Mouse (Mus musculus) left cerebral cortex, adult 2 months (tissue): ENCODE measurements around the gene Scrn3. TPM values are rescaled to one million over a fixed set of nuclear protein-coding genes. Genes with fewer than 3 reads are reported as not detected.

Experiments
- DNase-seq, 2 experiments: peaks; one replicate each; pipeline ENCODE4 v3.0.0; 2021 to 2022; ENCODE audit warnings: low spot score in 2 of 2, mixed read lengths in 1 of 2; ENCODE audit errors: extremely low spot score in 1 of 2
- H3K27ac ChIP-seq: fragments of 200-600 bp; 2 replicates; pipeline ENCODE4 v1.8.1; 2022
- H3K4me3 ChIP-seq: fragments of 200-600 bp; 2 replicates; pipeline ENCODE4 v1.8.1; 2022
- CTCF ChIP-seq: fragments of 200-600 bp; IDR thresholded peaks from 2 replicates; pipeline ENCODE4 v1.8.1; 2022; ENCODE audit warnings: antibody characterized with exemption, mild to moderate bottlenecking, moderate library complexity
- intact Hi-C: fragments of 180-260 bp; cut with DNase I; formaldehyde crosslinking; loops from one replicate; pipeline ENCODE4 v1.15.1; 2025
- total RNA-seq, 2 experiments: library from RNA; stranded (reverse); gene quantifications; 2 replicates each; pipeline ENCODE4 v1.2.3; 2021

The Scrn3 gene
- total RNA-seq, 2 experiments from 2014 or later, result 17.8 to 19.5 TPM

DNA sequence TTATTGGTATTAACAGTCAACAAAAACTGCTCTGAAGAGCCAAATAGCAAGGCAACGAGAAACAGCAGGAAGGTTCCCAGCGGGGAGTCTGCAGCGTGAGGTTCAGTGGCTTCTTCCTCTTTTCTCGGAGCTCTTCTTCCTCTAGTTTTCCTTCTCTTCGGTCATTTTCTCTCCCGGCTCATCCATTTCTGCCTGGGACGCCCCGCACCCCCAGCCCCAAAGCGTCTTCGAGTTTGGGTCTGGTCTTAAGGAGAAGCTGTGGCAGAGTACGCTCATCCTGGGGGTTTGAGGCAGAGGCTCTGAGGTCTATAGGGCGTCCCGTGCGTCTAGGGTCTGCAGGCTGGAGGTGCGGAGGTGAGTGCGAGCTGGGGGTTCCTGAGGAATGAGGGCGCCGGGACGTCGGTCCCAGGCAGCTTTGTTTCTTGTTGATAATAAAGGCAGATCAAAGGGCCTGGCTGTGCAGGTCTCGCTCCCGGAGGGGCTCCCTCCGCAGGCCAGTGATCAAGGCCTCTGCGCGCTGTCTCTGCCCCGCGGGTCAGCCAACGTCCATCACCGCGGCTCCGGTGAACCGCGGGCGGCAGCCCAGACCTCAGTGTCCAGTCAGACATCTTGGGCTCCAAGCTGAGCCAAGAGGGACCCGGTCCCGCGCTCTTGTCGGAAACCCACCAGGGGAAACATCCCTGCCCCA lies 35.2 kb upstream of the Scrn3 start:
- intact Hi-C loops, result loop anchor here (2.0 to 10.0 kb wide), 9 partner anchors 296 to 1858 kb away; partner anchors contain the start of genes Cdca7, Evx2, Hoxd10 and Hoxd9

GRCm38 (mm10) chr2:73277709-73278075 lies 34.7 kb upstream of the Scrn3 start:
- no peak overlapping the region for H3K4me3 ChIP-seq
- peak overlapping the region; percentile 28; the same call in 1 of the 2 replicates for H3K27ac ChIP-seq
- TF ChIP-seq CTCF, result no peak
- intact Hi-C loops, result loop anchor here (1.0 to 10.0 kb wide), 12 partner anchors 110 to 1857 kb away; partner anchors contain the start of genes Cdca7, Evx2, Hoxd10 and Hoxd9
- DNase-seq, result peak in 1 of 2 experiments; percentile 23

More for the DNA sequence above, 35.2 kb upstream of the Scrn3 start:
- Histone ChIP-seq H3K27ac (peak overlapping the region; percentile 28; the same call in 1 of the 2 replicates), H3K4me3 (no peak overlapping the region)
- TF ChIP-seq CTCF, result no peak
- DNase-seq, result no peak

DNA sequence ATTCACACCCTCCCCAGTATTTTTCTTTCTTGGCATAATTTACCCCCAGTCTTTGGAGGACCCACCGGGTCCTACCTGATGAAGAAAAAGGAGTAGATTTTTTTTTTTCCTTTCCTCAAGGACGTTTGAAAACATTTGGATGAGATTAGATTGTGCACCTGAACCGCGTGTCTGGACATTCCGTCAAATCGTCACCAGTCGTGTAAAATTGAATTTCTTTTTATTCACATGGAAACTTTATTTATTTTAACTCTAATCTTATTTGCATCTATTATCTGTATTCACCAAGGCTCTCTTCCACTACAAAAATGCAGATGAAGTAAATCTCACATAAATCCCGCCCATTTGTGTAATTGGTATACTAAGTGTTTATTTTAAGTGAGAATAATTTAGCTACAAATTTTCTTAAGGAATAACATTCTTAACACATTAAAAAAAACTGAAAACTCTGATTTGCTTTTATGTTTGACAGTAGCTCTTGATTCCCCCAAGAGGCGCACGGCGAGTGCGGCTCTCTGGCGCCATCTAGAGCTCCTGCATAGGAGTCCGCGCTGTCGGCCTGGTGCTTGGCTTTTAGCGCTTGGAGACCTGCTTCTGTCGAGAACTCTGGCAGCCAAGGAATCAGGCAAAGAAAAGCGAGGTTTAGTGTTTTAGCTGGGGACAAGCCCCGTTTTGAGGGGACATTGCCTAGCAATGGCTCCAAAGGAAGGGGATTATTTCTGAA lies 34.1 kb upstream of the Scrn3 start:
- peak; percentile 99 for TF ChIP-seq CTCF
- peak; percentile 86 to 91 for DNase-seq
- Histone ChIP-seq H3K27ac (no peak overlapping the region), H3K4me3 (no peak overlapping the region)
- intact Hi-C loops, result loop anchor here (1.0 to 10.0 kb wide), 11 partner anchors 111 to 1857 kb away; partner anchors contain the start of genes Cdca7, Evx2, Hoxd10 and Hoxd9

- intact Hi-C loops, result loop anchor here (1.0 to 10.0 kb wide), 11 partner anchors 112 to 1856 kb away; partner anchors contain the start of genes Cdca7, Evx2, Hoxd10 and Hoxd9
- no peak for DNase-seq
- Histone ChIP-seq H3K4me3 (no peak overlapping the region), H3K27ac (no peak overlapping the region; the same call in 1 of the 2 replicates)
- TF ChIP-seq CTCF, result no peak
These were observed 33.5 kb upstream of the Scrn3 start for GRCm38 (mm10) chr2:73278869-73279268.

DNA sequence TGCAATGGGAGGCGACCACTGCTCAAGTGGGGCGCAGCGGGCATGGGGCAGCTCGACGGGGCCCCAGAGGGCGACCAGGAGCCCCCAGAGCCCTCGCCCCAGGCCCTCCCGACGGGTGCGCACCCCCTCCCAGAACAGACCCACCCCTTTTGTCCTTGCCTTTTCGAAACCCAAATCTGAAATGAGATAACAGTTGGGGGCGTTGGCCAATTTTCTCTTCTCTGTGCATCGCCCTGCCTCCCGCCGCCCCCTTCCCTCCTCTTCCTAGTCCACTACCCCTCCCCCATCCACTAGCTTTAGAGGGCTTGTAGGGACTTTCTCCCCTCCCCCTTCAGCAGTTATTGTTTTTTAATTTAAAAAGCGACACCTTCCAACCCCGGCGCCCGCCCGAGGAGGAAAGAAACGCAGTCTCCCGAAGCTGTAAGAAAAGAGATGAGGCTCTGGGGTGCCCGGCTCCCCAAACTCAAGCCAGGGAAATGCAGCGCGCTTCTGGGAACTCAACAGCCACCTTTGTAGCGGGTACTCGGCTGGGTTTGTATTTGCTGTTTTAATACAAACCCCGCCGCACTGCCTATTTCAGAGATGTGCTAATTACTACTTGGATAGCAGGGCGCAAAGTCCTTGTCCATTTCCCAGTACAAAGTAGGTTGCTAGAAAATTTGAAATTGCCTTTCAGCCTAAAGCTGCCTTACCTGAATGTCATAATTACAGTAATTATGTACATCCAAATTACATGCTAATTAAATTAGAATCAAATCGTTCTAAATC lies 32.9 kb upstream of the Scrn3 start:
- DNase-seq, result no peak
- intact Hi-C loops, result loop anchor here (2.0 to 10.0 kb wide), 10 partner anchors 552 to 1855 kb away; partner anchors contain the start of genes Cdca7, Evx2, Hoxd10 and Hoxd9
- Histone ChIP-seq H3K4me3 (no peak overlapping the region), H3K27ac (no peak overlapping the region; the same call in 1 of the 2 replicates)
- TF ChIP-seq CTCF, result no peak

GRCm38 (mm10) chr2:73280356-73281047 lies 31.9 kb upstream of the Scrn3 start:
- Histone ChIP-seq H3K4me3 (no peak overlapping the region), H3K27ac (no peak overlapping the region)
- intact Hi-C loops, result no loop called here
- no peak for TF ChIP-seq CTCF
- DNase-seq, result no peak

DNA sequence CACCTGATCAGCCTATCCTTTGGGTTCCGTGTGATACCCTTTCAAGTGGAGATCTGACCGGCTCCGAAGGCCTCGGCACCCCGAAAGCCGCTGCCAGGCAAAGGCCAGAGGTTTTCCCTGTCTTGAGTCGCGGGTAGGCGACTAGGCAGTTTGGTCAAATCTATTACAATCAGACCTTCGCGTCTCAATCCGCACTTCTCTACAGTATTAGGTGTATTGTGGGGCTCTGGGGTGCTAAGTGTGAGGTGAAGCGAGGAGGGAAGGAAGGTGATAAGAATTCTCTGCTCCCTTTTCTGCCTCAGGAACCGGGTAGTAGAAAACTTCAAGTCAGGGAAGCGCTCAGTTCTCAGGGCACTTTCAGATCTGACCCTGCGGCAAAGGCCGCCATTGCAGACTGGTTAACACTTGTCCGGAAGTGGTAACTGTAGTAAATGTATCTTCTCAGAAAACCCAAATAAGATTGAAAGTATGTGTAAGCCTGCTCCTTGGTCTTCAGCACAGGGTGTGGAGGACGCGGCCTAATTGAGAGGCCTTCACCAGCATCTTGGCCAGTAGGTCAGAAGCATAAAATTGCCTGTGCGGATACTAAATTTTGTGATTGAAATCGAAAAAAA lies 31.2 kb upstream of the Scrn3 start:
- DNase-seq, result no peak

DNA sequence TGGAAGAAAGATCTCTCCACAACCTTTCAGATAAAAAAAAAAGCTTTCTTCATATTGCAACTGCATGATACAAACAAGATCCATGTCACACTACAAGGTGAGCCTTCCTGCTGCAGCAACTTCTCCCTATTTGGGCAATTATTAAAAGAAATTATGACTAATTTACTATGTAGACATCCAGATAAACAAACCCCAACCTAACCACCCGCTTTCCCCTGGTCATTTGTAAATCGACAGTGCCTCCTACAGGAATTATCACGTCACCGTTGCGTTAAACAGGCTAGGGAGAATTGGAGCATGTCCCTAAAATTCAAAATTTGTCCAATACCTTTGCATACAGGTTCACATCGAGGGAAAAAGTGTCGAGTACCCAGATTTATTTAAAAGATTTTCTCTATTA lies 30.7 kb upstream of the Scrn3 start:
- Histone ChIP-seq H3K27ac (no peak overlapping the region), H3K4me3 (no peak overlapping the region)
- peak; percentile 25 for TF ChIP-seq CTCF
- DNase-seq, result no peak
- intact Hi-C loops, result no loop called here

More for the DNA sequence above, 31.2 kb upstream of the Scrn3 start:
- Histone ChIP-seq H3K4me3 (no peak overlapping the region), H3K27ac (no peak overlapping the region)
- no peak for TF ChIP-seq CTCF
- intact Hi-C loops, result no loop called here

DNA sequence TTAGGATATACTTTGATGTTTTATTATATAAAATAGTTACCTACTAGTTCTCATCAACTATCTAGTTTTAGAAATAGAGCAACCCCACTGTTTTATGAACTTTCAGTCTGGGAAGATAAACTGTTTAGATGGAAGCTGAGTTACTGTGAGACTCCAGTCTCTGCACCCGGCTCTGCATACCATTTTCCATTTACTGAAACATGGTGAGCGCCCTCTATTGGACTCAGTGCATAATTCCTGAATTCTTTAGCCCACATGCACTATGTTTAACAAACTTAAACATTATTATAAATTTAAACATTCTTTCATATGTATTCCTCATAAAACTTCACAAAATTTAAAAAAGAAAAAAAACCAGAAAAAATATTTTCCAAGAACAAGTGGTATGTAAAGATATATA lies 26.8 kb upstream of the Scrn3 start:
- peak; percentile 73 for TF ChIP-seq CTCF
- intact Hi-C loops, result loop anchor here (5.0 kb wide), 1 partner anchor 117 kb away; no protein-coding TSS in a partner anchor
- H3K27ac ChIP-seq, result no peak overlapping the region
- no peak overlapping the region for H3K4me3 ChIP-seq
- no peak for DNase-seq

DNA sequence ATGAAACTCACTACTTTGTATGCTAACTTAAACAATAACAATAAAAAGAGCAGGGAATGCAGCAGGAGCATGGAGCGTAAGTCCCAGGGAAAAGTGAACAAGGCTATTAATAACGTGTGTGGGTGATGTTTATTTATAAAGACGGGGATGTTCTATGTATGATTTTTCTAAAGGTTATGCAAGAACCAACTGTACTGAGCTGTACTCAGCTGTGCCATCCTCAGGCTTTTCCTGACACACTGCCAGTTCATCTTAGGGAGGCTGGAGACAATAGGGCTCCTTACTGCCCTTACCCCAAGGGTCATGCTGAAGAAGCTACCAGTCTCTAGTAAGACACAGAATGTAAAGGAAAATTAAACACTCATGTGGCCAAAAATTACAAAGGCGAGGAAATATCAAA lies 21.3 kb upstream of the Scrn3 start:
- no peak for TF ChIP-seq CTCF
- DNase-seq, result no peak
- Histone ChIP-seq H3K4me3 (no peak overlapping the region), H3K27ac (no peak overlapping the region)
- intact Hi-C loops, result no loop called here
